Mouse (Mus musculus): ENCODE results near the gene Olfr1305. TPM values are rescaled to one million over a fixed set of nuclear protein-coding genes. Genes with fewer than 3 reads are reported as not detected.

The Olfr1305 gene
- 0.27 TPM in 1 of 2 replicates, not detected in the other for total RNA-seq (2014; rRNA removed)
- not detected in 2 replicates for polyA plus RNA-seq (2015; fragmentation: Nextera tagmentation; extraction: Ambion mirVana)

DNA sequence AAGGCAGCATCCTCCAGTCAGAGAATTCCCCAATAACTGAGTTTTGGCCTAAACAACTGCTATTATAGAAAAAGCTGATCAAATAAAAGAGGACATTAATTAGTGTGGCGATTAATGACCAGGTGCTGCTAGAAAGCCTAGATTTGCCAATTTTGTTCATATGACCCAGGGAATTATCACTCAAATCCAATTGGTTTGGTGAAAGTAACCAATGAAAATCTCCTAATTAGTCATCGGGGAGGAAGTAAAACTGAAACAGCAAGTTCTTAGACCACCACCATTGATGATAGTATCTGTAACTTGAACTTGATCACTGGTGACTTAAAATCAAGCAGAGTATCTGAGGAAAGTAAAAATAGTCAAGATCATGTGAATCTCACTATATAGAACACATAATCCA, at the start of gene Olfr1305:
Gene Olfr1305 (minus strand): TSS at position 101 of the 400 bp plus-strand sequence.
- WGBS, result 91% methylated on average over 2 of the region's 2 CpGs
- Histone ChIP-seq H3K4me3 (ENCODE audit: low read depth, low read length) (no peak within 1 kb of the TSS), H3K36me3 (ENCODE audit: insufficient read depth, low read length) (no peaks in the 10 kb centered on the region), H3K4me2 (ENCODE audit: low read depth, low read length, poor library complexity, severe bottlenecking) (no peak within 1 kb of the TSS), H3K27me3 (ENCODE audit: insufficient read depth, low read length) (no peaks in the 10 kb centered on the region), H3K27ac (ENCODE audit: low read depth, low read length) (no peak within 1 kb of the TSS), H3K9ac (replicated peaks; ENCODE audit: low read length, poor library complexity, severe bottlenecking) (no peak within 1 kb of the TSS), H3K9me3 (ENCODE audit: low read length) (no peaks in the 10 kb centered on the region), H3K4me1 (ENCODE audit: insufficient read depth, low read length) (no peaks in the 10 kb centered on the region)
- TF ChIP-seq CTCF (IDR thresholded peaks at IDR 0.05), result no peak
- no peak for DNase-seq (ENCODE audit: low spot score)
- ATAC-seq (ENCODE audit: low FRiP score), result no peak

DNA sequence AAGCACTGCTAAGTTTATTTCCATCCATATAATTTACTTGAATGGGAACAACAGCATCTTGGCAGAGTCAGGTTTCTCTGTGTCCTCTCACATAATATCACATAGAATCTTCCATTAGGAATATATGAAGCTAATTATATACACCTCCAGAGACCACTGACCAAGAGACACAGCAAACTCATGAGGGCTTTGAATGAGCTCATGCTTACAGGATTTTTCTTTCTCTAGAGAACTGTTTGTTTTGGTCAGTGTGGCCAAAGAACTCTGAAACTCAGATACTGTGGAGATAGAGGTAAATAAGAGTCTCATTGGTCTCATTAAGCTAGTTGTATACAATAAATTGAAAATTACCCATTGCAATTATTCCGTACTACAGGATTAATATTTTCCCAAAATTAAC, 39.2 kb upstream of the Olfr1305 start, which contains the start of gene Olfr1306:
Gene Olfr1306 (minus strand): TSS at position 101 of the 400 bp plus-strand sequence.
- H3K4me1 ChIP-seq (ENCODE audit: insufficient read depth, low read length), result no peaks in the 10 kb centered on the region

DNA sequence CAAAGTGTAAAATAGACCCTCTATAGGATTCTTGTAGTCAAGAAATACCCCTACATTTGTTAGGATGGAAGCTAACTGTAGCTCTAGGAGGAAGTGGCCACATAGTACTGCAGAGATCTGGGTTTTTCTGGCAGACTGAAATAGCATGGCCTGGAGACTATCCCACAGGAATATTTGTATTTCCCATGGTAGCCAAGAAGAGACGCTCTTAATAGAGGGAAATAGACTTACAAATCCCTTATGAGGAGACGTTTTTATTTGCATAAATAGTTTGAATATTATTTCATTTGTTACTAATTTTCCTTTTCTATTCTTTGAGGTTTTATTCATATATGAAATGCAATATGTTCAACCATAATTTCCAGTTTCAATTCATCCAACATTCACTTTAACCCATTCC, 56.7 kb downstream of the Olfr1305 start, which contains the start of gene Olfr1303:
Gene Olfr1303 (minus strand): TSS at position 101 of the 400 bp plus-strand sequence.
- H3K4me1 ChIP-seq (ENCODE audit: insufficient read depth, low read length), result no peaks in the 10 kb centered on the region
- 76% methylated on average over 2 of the region's 2 CpGs for WGBS
- no peak within 1 kb of the TSS for H3K9ac ChIP-seq (replicated peaks; ENCODE audit: low read length, poor library complexity, severe bottlenecking)
- H3K9me3 ChIP-seq (ENCODE audit: low read length), result no peaks in the 10 kb centered on the region
- DNase-seq (ENCODE audit: low spot score) (no peak), ATAC-seq (ENCODE audit: low FRiP score) (no peak)
- H3K27me3 ChIP-seq (ENCODE audit: insufficient read depth, low read length), result no peaks in the 10 kb centered on the region
- H3K36me3 ChIP-seq (ENCODE audit: insufficient read depth, low read length), result no peaks in the 10 kb centered on the region
- TF ChIP-seq CTCF (IDR thresholded peaks at IDR 0.05), result no peak
- H3K4me3 ChIP-seq (ENCODE audit: low read depth, low read length), result no peak within 1 kb of the TSS
- no peak within 1 kb of the TSS for H3K4me2 ChIP-seq (ENCODE audit: low read depth, low read length, poor library complexity, severe bottlenecking)
- H3K27ac ChIP-seq (ENCODE audit: low read depth, low read length), result no peak within 1 kb of the TSS

More for the DNA sequence above, 39.2 kb upstream of the Olfr1305 start, which contains the start of gene Olfr1306:
- no peaks in the 10 kb centered on the region for H3K9me3 ChIP-seq (ENCODE audit: low read length)
- H3K4me3 ChIP-seq (ENCODE audit: low read depth, low read length), result no peak within 1 kb of the TSS
- DNase-seq (ENCODE audit: low spot score), result no peak
- H3K27me3 ChIP-seq (ENCODE audit: insufficient read depth, low read length), result no peaks in the 10 kb centered on the region
- no peak within 1 kb of the TSS for H3K9ac ChIP-seq (replicated peaks; ENCODE audit: low read length, poor library complexity, severe bottlenecking)
- no peak for ATAC-seq (ENCODE audit: low FRiP score)
- no peak within 1 kb of the TSS for H3K4me2 ChIP-seq (ENCODE audit: low read depth, low read length, poor library complexity, severe bottlenecking)
- no peak within 1 kb of the TSS for H3K27ac ChIP-seq (ENCODE audit: low read depth, low read length)
- no peak for TF ChIP-seq CTCF (IDR thresholded peaks at IDR 0.05)
- H3K36me3 ChIP-seq (ENCODE audit: insufficient read depth, low read length), result no peaks in the 10 kb centered on the region
- WGBS, result 76% methylated on average over 1 of the region's 1 CpGs

Other genes with a start within 250 kb of the Olfr1305 start
- gene Olfr1298, start 227.9 kb downstream of the Olfr1305 start, total RNA-seq (2014; rRNA removed), result not detected in 2 replicates
- gene Olfr1298, start 227.9 kb downstream of the Olfr1305 start, polyA plus RNA-seq (2015; fragmentation: Nextera tagmentation; extraction: Ambion mirVana), result not detected in 2 replicates
- gene Olfr1299, start 215.7 kb downstream of the Olfr1305 start, total RNA-seq (2014; rRNA removed), result not detected in 2 replicates
- gene Olfr1299, start 215.7 kb downstream of the Olfr1305 start, polyA plus RNA-seq (2015; fragmentation: Nextera tagmentation; extraction: Ambion mirVana), result not detected in 2 replicates
- not detected in 2 replicates for gene Olfr1301, start 126.1 kb downstream of the Olfr1305 start, total RNA-seq (2014; rRNA removed)
- gene Olfr1301, start 126.1 kb downstream of the Olfr1305 start, polyA plus RNA-seq (2015; fragmentation: Nextera tagmentation; extraction: Ambion mirVana), result not detected in 2 replicates
- not detected in 2 replicates for gene Olfr1302, start 99.7 kb downstream of the Olfr1305 start, total RNA-seq (2014; rRNA removed)
- not detected in 2 replicates for gene Olfr1302, start 99.7 kb downstream of the Olfr1305 start, polyA plus RNA-seq (2015; fragmentation: Nextera tagmentation; extraction: Ambion mirVana)
- not detected in 2 replicates for gene Olfr1303, start 56.8 kb downstream of the Olfr1305 start, total RNA-seq (2014; rRNA removed)
- gene Olfr1303, start 56.8 kb downstream of the Olfr1305 start, polyA plus RNA-seq (2015; fragmentation: Nextera tagmentation; extraction: Ambion mirVana), result not detected in 2 replicates
- not detected in 2 replicates for gene Olfr1306, start 39.1 kb upstream of the Olfr1305 start, total RNA-seq (2014; rRNA removed)
- gene Olfr1306, start 39.1 kb upstream of the Olfr1305 start, polyA plus RNA-seq (2015; fragmentation: Nextera tagmentation; extraction: Ambion mirVana), result not detected in 2 replicates
- gene Olfr1307, start 72.3 kb upstream of the Olfr1305 start, total RNA-seq (2014; rRNA removed), result 0.47 TPM in 1 of 2 replicates, not detected in the other
- gene Olfr1307, start 72.3 kb upstream of the Olfr1305 start, polyA plus RNA-seq (2015; fragmentation: Nextera tagmentation; extraction: Ambion mirVana), result not detected in 2 replicates
- not detected in 2 replicates for gene Olfr1308, start 87.8 kb upstream of the Olfr1305 start, total RNA-seq (2014; rRNA removed)
- gene Olfr1308, start 87.8 kb upstream of the Olfr1305 start, polyA plus RNA-seq (2015; fragmentation: Nextera tagmentation; extraction: Ambion mirVana), result not detected in 2 replicates
- gene Olfr1309, start 113.1 kb upstream of the Olfr1305 start, total RNA-seq (2014; rRNA removed), result not detected in 2 replicates
- not detected in 2 replicates for gene Olfr1309, start 113.1 kb upstream of the Olfr1305 start, polyA plus RNA-seq (2015; fragmentation: Nextera tagmentation; extraction: Ambion mirVana)
- gene Olfr1310, start 135.6 kb upstream of the Olfr1305 start, total RNA-seq (2014; rRNA removed), result not detected in 2 replicates
- not detected in 2 replicates for gene Olfr1310, start 135.6 kb upstream of the Olfr1305 start, polyA plus RNA-seq (2015; fragmentation: Nextera tagmentation; extraction: Ambion mirVana)
- gene Olfr1311, start 147.3 kb upstream of the Olfr1305 start, total RNA-seq (2014; rRNA removed), result not detected in 2 replicates
- gene Olfr1311, start 147.3 kb upstream of the Olfr1305 start, polyA plus RNA-seq (2015; fragmentation: Nextera tagmentation; extraction: Ambion mirVana), result not detected in 2 replicates
- not detected in 2 replicates for gene Olfr1312, start 173.1 kb upstream of the Olfr1305 start, total RNA-seq (2014; rRNA removed)
- gene Olfr1312, start 173.1 kb upstream of the Olfr1305 start, polyA plus RNA-seq (2015; fragmentation: Nextera tagmentation; extraction: Ambion mirVana), result not detected in 2 replicates
- gene Olfr1313, start 200.7 kb upstream of the Olfr1305 start, total RNA-seq (2014; rRNA removed), result not detected in 2 replicates
- not detected in 2 replicates for gene Olfr1313, start 200.7 kb upstream of the Olfr1305 start, polyA plus RNA-seq (2015; fragmentation: Nextera tagmentation; extraction: Ambion mirVana)
- gene Olfr1314, start 219.6 kb upstream of the Olfr1305 start, total RNA-seq (2014; rRNA removed), result not detected in 2 replicates
- gene Olfr1314, start 219.6 kb upstream of the Olfr1305 start, polyA plus RNA-seq (2015; fragmentation: Nextera tagmentation; extraction: Ambion mirVana), result not detected in 2 replicates
- not detected in 2 replicates for gene Olfr1315-ps1, start 238.3 kb upstream of the Olfr1305 start, total RNA-seq (2014; rRNA removed)
- not detected in 2 replicates for gene Olfr1315-ps1, start 238.3 kb upstream of the Olfr1305 start, polyA plus RNA-seq (2015; fragmentation: Nextera tagmentation; extraction: Ambion mirVana)